In genomic region chr6:136857186-136857872, GRCm38 (mm10) we compare ENCODE assay signal across 10 mouse cellular contexts. TPM values are rescaled to one million over a fixed set of nuclear protein-coding genes. Genes with fewer than 3 reads are reported as not detected.
DNase-seq lines count a peak whose midpoint lies in the region; ATAC-seq and TF ChIP-seq lines count a peak whose summit lies in the region.
"Had no signal": no experiment of that assay in that cellular context is flagged by ENCODE, and none has a peak within 500 bp of the region (broad histone marks: within the 10 kb centered on the region; RNA-seq: fewer than 3 reads in every experiment).

Art4 (minus strand) TSS chr6:136857733.

- H3K4me3 ChIP-seq in hindbrain, embryonic 10.5 days, result peak within 1 kb of the TSS; percentile 26; the same call in 1 of the 2 replicates
- no peak within 1 kb of the TSS for H3K4me3 ChIP-seq in hindbrain, embryonic 12.5 days
- H3K4me3 ChIP-seq in liver, postnatal 0 days (ENCODE audit: low read depth, low read length), result peak within 1 kb of the TSS; percentile 63
- no peak within 1 kb of the TSS for H3K4me3 ChIP-seq in left cerebral cortex, adult 2 months

- TF ChIP-seq CTCF in liver, postnatal 0 days (IDR thresholded peaks at IDR 0.05; ENCODE audit: low read depth), result peak; percentile 24; the same call in 1 of the 2 replicates
- TF ChIP-seq CTCF in left cerebral cortex, adult 2 months (IDR thresholded peaks at IDR 0.05), result no peak

- H3K9ac ChIP-seq in hindbrain, embryonic 12.5 days, result no peak within 1 kb of the TSS
- H3K9ac ChIP-seq in liver, postnatal 0 days (replicated peaks), result peak within 1 kb of the TSS; percentile 78

- peaks cover 12% of the 10 kb centered on the region; the same call in 1 of the 2 replicates for H3K4me1 ChIP-seq in hindbrain, embryonic 10.5 days (replicated peaks)
- H3K4me1 ChIP-seq in hindbrain, embryonic 12.5 days, result peaks cover 4% of the 10 kb centered on the region; the same call in 1 of the 2 replicates
- H3K4me1 ChIP-seq in liver, postnatal 0 days (ENCODE audit: insufficient read depth), result peaks cover 23% of the 10 kb centered on the region

- 79% methylated on average over 18 of the region's 18 CpGs for WGBS in hindbrain, embryonic 10.5 days
- 68% methylated on average over 18 of the region's 18 CpGs for WGBS in hindbrain, embryonic 12.5 days
- 21% methylated on average over 18 of the region's 18 CpGs for WGBS in liver, postnatal 0 days (ENCODE audit: insufficient replicate concordance)

- ATAC-seq in hindbrain, embryonic 12.5 days (ENCODE audit: low FRiP score), result no peak
- peak; percentile 96 for ATAC-seq in liver, postnatal 0 days

- intact Hi-C loops in heart, postnatal 36 days (cut with DNase I), result no loop called here
- intact Hi-C loops in left cerebral cortex, adult 2 months (cut with DNase I), result loop anchor here (10.0 kb wide), 1 partner anchor 317 kb away; the partner anchor contains the start of gene Rerg

- H3K9me3 ChIP-seq in hindbrain, embryonic 10.5 days, result no peaks in the 10 kb centered on the region
- H3K9me3 ChIP-seq in hindbrain, embryonic 12.5 days (replicated peaks), result no peaks in the 10 kb centered on the region
- no peaks in the 10 kb centered on the region for H3K9me3 ChIP-seq in liver, postnatal 0 days (ENCODE audit: low read length)

- peak; percentile 99 for TF ChIP-seq EP300 in liver, postnatal 0 days (IDR thresholded peaks at IDR 0.05; ENCODE audit: low read depth)

- no peak for DNase-seq in hindbrain, embryonic 10.5 days (ENCODE audit: low spot score)
- DNase-seq in embryo, embryonic 11 days, result peak; percentile 28
- DNase-seq in heart, postnatal 36 days, result peak; percentile 50 to 67
- DNase-seq in liver, postnatal 0 days, result peak; percentile 84
- peak; percentile 46 to 61 for DNase-seq in thymus, adult 18-20 months
- no peak for DNase-seq in layer of hippocampus, postnatal 10 days (ENCODE audit: low spot score in 2 of 2)
- DNase-seq in left cerebral cortex, adult 2 months (ENCODE audit: extremely low spot score in 1 of 2, low spot score in 2 of 2), result no peak

- H3K4me2 ChIP-seq in hindbrain, embryonic 12.5 days (replicated peaks), result no peak within 1 kb of the TSS
- peak within 1 kb of the TSS; percentile 67 for H3K4me2 ChIP-seq in liver, postnatal 0 days (ENCODE audit: low read depth, low read length)

- H3K27me3 ChIP-seq in hindbrain, embryonic 10.5 days (ENCODE audit: insufficient read depth, poor library complexity, severe bottlenecking), result no peaks in the 10 kb centered on the region
- H3K27me3 ChIP-seq in hindbrain, embryonic 12.5 days, result no peaks in the 10 kb centered on the region
- H3K27me3 ChIP-seq in liver, postnatal 0 days (ENCODE audit: insufficient read depth, low read length), result no peaks in the 10 kb centered on the region
- H3K27me3 ChIP-seq: CH12.LX had no signal

- H3K36me3 ChIP-seq in hindbrain, embryonic 10.5 days, result no peaks in the 10 kb centered on the region
- no peaks in the 10 kb centered on the region for H3K36me3 ChIP-seq in hindbrain, embryonic 12.5 days
- H3K36me3 ChIP-seq in liver, postnatal 0 days (replicated peaks; ENCODE audit: insufficient read depth, low read length), result peaks cover 3% of the 10 kb centered on the region; the same call in 1 of the 2 replicates

- H3K27ac ChIP-seq in hindbrain, embryonic 10.5 days, result peak within 1 kb of the TSS; percentile 69
- no peak within 1 kb of the TSS for H3K27ac ChIP-seq in hindbrain, embryonic 12.5 days
- H3K27ac ChIP-seq in liver, postnatal 0 days (ENCODE audit: low read depth), result peak within 1 kb of the TSS; percentile 97
- H3K27ac ChIP-seq in left cerebral cortex, adult 2 months, result no peak within 1 kb of the TSS
- H3K27ac ChIP-seq: macrophage had no signal

RNA-seq across cellular contexts. Expression of gene Art4, which starts in this region (rescaled TPM):
- 1.7 and 2.3 TPM in 2 replicates for polyA plus RNA-seq in hindbrain, embryonic 10.5 days (2016; fragmentation: Nextera tagmentation; extraction: Ambion mirVana)
- 0.47 and 0.75 TPM in 2 replicates for polyA plus RNA-seq in hindbrain, embryonic 12.5 days (2016; fragmentation: Nextera tagmentation; extraction: Ambion mirVana)
- total RNA-seq in heart, postnatal 36 days (2021), result 10 to 100 TPM; 21.9 to 26.1 TPM
- 10.6 and 11.1 TPM in 2 replicates for polyA plus RNA-seq in liver, postnatal 0 days (2015; fragmentation: Nextera tagmentation; extraction: Ambion mirVana)
- total RNA-seq in layer of hippocampus, postnatal 10 days (2021), result under 1 TPM in 1 of 2 experiments, not detected in 1; 0.23 TPM
- not detected for total RNA-seq in left cerebral cortex, adult 2 months (2021)
- polyA plus RNA-seq: macrophage had no signal

Comparison
In these comparisons a context has a peak if more than half of its experiments do, and no peak if none do; other contexts are left out.
1. RNA of gene Art4 (total RNA-seq): 21.9 to 26.1 TPM in heart, postnatal 36 days; 0.23 TPM in layer of hippocampus, postnatal 10 days and not detected in left cerebral cortex, adult 2 months; every median in the first group is over 10 times any median in the second.
2. H3K27ac ChIP-seq: peak in hindbrain, embryonic 10.5 days (single experiment) and liver, postnatal 0 days (single experiment); none in hindbrain, embryonic 12.5 days (single experiment) and left cerebral cortex, adult 2 months (single experiment).
3. H3K4me3 ChIP-seq: peak in hindbrain, embryonic 10.5 days (single experiment) and liver, postnatal 0 days (single experiment); none in hindbrain, embryonic 12.5 days (single experiment) and left cerebral cortex, adult 2 months (single experiment).
4. DNase-seq: peak in embryo, embryonic 11 days (single experiment), heart, postnatal 36 days (2 of 2), liver, postnatal 0 days (single experiment) and thymus, adult 18-20 months (2 of 2); none in hindbrain, embryonic 10.5 days (single experiment), layer of hippocampus, postnatal 10 days (0 of 2) and left cerebral cortex, adult 2 months (0 of 2).